Mouse (Mus musculus): ENCODE results near the gene Kcnb1.

Gene Kcnb1

DNA sequence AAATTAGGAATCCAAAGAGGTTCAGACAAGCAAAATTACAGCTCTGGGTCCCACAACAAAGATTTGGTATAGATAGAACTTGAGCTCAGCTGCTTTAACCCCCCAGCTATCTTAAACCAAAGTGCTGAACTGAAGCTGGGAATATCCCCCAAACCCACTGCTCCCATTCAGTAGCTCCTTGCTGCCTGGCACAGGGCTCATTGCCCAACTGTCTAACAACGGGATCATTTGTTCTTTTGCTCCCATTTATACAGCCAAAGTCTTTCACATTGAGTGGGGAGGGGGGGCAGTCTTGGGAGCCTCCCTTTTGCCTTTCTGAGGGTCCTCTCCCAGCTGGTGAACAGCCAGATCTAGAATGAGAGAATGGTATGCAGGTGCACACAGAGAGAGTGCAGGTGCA lies 99.7 kb downstream of the Kcnb1 start:
- in situ Hi-C loops (cut with MboI; ENCODE audit: unreplicated experiment in 2 of 2): no loop called here

DNA sequence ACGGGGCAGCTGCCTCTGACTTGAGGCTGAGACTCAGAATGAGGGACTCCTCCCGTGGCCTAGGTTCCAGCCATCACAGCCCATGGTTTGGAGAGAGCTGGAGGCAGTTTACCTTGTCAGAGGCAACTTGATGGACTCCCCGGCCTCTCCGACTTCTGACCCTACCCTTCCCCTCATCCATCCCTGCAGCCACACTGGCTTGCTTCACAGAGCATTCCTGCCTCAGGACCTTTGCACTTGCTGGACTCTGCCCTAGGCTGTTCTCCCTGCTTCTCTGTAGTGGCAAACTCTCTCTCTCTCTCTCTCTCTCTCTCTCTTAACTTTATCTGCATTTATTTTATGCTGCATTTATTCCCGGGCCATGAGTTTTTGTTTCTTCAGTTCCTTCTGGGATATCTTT lies 103.1 kb downstream of the Kcnb1 start:
- in situ Hi-C loops (cut with MboI; ENCODE audit: unreplicated experiment in 2 of 2): no loop called here

DNA sequence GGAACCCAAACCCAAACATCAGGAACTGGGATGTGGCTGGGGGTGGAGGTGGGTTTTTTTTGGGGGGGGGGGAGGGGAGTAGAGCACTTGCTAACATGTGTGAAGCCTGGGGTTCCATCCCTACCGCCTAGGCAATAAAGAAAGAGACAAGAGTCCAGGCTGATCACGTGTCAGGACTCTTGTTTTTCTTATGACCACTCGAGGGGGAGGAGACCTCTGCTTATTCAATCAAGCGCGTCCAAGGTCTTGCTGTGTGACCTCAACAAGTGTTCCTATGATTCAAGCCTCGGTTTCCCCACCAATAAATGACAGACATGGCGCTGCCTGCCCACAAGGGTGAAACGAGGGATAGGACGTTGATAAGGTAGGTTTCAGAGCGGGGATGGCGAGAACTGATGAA lies 103.9 kb downstream of the Kcnb1 start:
- in situ Hi-C loops (cut with MboI; ENCODE audit: unreplicated experiment in 2 of 2): no loop called here

DNA sequence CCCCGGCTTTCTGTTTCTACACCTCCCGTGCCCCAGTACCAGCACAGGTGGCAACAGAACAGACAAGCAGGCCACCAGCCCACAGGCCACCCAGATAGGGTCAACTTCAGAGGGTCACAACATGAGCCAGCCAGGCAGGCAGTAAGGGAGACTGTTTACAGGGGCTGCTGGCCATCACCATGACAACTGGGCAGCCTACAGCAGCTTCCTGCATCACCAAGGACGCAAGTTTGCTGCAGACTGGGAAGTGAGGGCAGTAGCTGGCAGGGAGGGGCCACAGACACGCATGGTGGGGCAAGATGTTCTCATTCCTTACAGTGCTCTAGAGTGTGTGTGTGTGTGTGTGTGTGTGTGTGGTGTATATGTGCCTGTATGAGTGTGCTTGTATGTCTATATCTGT lies 108.3 kb downstream of the Kcnb1 start:
- in situ Hi-C loops (cut with MboI; ENCODE audit: unreplicated experiment in 2 of 2): no loop called here

DNA sequence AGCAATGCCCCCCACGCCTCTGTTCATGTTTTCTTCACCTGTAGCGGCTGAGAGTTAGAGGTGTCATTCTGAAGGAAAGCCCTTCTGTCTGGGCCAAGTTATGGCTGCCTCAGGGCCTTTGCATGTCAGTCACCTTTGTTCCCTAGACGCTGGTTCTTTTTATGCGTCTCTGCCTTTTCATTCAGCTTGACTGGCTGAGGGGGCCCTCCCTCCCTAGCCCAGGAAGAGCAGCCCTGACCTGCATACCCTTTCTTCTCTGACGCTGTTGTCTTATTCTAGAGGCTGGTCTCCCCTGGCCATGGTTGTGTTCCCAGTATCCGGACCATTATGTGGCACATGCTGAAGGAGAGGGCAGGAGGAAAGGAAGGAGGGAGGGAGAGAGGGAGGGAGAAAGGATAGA lies 108.8 kb downstream of the Kcnb1 start:
- in situ Hi-C loops (cut with MboI; ENCODE audit: unreplicated experiment in 2 of 2): no loop called here

DNA sequence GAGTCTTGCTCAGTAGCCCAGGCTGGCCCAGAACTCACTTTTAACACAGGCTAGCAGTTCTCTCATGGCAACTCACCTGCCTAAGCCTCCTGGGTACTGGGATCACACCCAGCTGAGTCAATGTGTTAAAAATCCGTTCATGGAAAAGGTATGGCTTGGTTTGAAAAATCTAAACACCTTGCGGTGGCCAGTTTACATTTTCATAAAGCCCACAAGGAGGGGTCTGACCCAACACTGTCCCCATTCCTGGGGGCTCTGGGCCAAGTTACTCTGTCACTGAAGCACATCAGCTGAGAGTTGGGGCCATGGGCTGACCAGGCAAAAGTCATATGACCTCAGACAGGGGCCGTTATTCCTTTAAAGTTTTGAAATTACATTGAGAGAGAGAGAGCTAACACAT lies 109.6 kb downstream of the Kcnb1 start:
- in situ Hi-C loops (cut with MboI; ENCODE audit: unreplicated experiment in 2 of 2): no loop called here

DNA sequence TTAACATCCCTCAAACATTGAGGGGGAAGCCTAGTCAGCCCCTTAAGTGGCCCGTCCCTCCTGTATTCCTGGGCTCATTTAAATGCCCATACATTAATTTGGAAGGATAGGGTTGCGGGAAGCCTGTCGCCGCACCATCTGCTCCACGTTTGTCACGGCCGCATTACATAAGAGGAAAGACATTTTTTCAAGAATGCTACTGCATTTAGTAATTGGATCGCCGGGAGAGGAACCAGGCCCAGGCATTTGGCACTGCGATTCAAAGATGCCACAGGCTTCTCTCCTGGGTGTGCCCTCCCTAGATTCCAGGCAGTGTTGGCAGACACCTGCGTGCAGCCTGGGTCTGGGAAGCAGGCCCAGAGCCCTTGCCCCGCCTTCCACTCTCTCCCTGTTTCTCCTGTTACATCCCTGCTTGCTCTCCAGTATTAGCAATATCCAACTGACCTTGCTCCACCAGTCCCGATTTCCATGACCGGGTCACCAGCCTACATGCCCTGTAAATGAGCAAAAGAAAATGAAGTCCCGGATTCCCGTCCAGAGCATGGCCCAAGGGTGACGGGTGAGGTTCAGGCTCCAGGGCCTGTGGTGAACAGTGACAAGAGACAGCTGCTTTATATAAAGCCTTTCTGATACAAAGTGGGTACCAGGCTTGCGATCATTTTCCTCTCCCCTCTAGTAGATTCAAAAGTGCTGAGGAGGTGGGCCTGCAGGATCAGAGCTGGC lies 110.3 kb downstream of the Kcnb1 start:
- in situ Hi-C loops (cut with MboI; ENCODE audit: unreplicated experiment in 2 of 2): no loop called here

DNA sequence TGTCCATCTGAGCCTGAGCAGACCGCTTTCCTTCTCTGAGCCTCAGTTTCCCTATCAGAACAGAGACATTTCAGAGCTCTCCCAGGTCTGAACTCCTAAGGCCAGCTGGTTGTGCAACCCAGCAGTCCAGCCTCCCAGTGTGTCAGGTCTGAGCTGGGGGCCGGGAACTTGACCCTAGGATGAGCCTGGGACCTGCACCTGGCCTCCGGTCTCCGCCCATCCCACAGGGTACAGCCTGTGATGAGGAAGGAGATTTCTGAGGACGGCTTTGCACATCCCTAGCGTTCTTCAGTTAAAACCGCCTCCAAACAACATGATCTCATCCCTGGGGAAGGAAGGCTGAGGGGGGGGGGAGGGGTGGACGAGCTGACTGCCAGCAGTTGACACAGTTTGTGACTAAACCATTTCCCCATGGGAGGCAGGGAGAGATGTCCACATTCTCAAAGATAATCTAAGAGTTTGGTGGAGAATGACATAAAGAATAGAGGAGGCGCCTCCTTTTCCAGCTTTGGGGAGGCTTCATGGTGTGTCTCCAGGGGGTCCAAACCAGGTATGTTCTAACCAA lies 110.9 kb downstream of the Kcnb1 start:
- in situ Hi-C loops (cut with MboI; ENCODE audit: unreplicated experiment in 2 of 2): no loop called here

DNA sequence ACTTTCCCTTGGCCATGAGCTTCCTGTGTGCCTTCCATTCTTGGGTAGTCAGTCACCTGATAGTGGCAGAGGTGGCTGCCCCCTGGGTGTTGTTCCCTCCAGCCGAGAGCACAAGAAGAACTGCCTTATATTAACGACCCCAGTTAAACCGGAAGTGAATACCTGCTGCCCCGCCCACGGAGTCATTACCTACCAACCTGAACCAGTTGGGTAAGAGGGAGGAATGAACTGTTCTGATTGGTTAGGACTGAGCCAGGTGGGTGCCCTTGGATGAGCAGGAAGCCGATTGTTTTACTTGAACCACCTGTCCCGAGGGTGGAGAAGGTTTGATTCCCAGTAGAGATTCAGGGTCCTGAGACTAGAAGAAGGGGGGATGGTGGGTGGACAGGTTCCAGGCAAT lies 111.5 kb downstream of the Kcnb1 start:
- in situ Hi-C loops (cut with MboI; ENCODE audit: unreplicated experiment in 2 of 2): no loop called here

DNA sequence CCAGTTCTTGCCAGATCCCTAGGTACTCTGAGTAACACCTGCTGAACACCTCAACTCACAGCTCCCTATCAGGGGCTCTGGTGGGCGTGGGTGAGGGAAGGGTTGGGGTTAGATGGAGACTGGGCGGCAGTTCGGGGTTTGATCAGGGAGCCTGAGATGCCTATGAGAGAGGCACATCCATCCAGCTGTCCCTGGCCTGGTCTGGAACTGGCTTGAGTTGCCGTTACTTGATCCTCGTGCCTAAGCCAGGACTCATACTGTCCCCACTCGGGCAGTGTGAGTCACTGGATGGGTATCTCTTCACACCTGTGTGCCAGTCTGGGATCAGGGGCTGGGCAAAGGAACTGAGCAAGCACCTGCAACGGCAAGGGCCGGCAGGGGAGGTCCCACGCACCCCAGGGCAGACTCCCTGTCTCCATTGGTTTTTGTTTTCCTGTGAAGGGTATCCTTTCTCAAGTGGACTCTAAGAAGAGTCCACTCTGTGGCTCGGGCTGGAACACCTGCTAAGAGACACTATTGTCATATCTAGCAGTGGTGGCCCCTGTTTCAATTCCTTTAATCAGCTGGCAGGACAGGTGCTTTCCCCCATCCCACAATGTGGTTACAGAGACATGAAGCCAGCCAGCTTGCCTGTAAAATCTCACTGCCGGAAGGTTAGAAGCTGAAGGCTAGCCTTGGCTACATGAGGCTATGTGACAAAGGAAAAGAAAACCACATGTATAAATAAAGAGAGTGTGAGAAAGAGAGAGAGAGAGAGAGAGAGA lies 112.6 kb downstream of the Kcnb1 start:
- in situ Hi-C loops (cut with MboI; ENCODE audit: unreplicated experiment in 2 of 2): no loop called here

DNA sequence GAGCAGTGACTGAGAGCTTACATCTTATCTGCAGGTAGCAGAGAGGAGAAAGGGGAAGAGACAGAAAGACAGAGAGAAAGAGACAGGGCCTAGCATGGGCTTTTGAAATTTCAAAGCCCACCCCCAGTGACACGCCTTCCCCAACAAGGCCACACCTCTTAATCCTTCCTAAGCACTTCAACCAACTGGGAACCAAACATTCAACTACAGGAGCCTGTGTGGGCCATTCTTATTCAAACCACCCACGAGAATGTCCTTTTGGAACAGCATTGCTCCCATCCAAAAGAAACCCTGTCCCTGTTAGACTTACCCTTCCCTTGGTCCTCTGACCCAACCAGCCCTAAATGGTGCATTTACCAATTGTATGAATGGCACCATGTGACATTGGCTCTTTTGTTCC lies 113.2 kb downstream of the Kcnb1 start:
- in situ Hi-C loops (cut with MboI; ENCODE audit: unreplicated experiment in 2 of 2): no loop called here

DNA sequence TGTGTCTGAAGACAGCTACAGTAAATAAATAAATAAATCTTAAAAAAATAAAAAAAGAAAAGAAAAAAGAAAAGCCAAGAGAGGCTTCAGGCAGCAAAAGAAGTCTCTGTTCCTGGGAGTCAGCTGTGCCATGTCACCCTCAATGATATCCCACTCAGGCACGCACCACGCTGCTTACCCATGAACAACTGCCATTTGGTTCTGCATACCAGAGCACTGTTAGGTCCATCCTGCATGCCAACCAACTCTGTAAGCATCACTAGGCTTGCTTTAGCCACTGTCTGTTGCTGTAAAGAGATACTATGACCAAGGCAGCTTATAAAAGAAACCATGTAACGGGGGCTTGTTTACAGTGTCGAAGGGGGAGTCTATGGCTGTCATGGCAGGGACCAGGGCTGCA lies 113.6 kb downstream of the Kcnb1 start:
- in situ Hi-C loops (cut with MboI; ENCODE audit: unreplicated experiment in 2 of 2): no loop called here

DNA sequence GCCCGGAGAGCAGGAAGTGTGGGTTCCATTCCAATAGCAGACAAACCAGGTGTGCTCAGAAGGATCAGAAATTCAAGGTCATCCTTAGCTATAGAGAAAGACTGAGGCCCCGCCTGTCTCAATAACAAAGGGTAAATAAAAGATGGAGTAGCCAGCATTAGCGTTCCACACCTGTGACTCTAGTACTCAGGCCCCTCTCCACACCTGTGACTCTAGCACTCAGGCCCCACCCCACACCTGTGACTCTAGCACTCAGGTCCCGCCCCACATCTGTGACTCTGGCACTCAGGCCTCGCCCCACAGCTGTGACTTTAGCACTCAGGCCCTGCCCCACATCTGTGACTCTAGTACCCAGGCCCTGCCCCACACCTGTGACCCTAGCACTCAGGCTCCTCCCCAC lies 115.4 kb downstream of the Kcnb1 start:
- in situ Hi-C loops (cut with MboI; ENCODE audit: unreplicated experiment in 2 of 2): loop anchor here (5.0 kb wide), 4 partner anchors 38 to 203 kb away; no protein-coding TSS in a partner anchor

DNA sequence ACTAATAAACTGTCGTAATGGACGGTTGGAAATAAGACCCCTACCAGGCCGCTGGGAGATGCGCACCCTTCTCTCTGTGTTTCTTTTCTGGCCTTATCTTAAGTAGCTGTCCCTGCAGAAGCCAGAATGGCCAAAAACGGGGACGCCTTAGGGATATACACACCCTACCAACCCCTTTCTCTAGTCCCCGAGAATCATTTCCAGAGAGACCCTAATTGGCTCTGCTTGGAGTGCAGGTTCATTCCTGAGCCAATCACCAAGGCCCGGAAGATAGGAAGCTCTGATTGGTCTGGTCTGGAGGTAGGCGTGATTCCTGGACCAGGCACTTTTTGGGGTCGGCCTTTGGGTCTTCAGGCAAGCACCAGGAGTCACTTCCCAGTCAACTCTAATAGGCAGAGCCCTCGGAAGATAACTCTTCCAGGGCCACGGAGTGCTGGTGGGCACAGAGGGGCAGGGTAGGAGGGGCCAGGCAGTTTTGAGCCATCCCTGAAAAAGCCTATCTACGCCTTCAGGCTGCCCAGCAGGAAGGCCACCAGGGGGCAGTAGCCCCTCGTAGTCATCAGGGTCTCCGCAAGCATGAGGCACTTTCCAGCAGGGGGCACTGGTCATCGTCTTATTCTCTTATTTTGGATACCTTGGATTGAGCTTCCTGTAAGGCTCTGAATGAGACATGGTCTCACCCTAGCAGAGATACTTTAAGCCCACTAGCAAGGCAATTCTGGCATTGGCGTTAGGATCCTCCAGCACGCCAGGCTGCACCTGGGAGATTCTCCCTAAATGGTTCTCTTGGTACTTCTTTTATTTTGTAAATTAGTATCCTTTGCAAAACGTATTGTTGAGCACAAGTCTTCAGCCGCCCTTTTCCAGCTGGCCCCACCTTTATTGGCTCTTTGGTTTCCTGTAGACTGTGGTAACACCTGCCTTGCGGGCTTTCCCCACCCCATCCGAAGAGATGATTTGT lies 118.0 kb downstream of the Kcnb1 start:
- in situ Hi-C loops (cut with MboI; ENCODE audit: unreplicated experiment in 2 of 2): loop anchor here (5.0 kb wide), 4 partner anchors 40 to 205 kb away; no protein-coding TSS in a partner anchor

DNA sequence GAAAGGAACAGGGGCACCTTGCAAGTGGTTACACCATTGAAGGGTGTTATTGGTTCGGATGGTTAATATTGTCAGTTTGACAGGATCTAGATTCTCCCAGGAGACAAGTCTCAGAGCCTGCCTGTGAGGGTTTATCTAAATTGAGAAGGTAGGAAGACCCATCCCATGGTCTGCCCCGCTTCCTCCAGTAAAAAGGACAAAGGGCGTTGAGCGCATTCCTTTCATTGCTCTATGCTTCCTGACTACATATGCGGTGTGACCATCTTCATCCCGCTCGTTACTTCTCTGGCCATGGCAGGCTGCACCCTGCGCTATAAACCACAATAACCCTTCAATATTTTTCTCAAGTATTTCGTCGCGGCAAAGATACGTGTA lies 118.7 kb downstream of the Kcnb1 start:
- in situ Hi-C loops (cut with MboI; ENCODE audit: unreplicated experiment in 2 of 2): loop anchor here (5.0 kb wide), 4 partner anchors 41 to 206 kb away; no protein-coding TSS in a partner anchor

DNA sequence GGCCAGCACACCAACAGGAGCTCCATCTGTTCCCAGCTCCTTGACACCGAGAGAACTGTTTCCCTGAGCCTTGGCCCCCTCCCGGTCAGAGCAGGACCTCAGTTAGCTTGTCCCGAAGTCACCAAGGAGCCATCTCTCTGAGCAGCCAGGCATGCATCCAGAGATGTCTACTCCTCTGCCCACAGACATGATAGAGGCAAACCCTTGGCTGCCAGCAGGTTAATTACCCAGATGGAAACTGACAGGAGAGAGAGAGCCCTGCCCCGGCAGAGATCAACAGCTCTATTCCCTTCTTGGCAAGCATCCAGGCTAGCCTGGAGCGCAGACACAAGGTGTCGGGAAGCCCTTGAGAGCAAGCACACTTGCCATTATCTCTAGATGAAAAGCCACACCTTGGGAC lies 119.6 kb downstream of the Kcnb1 start:
- in situ Hi-C loops (cut with MboI; ENCODE audit: unreplicated experiment in 2 of 2): loop anchor here (5.0 kb wide), 4 partner anchors 42 to 207 kb away; no protein-coding TSS in a partner anchor

DNA sequence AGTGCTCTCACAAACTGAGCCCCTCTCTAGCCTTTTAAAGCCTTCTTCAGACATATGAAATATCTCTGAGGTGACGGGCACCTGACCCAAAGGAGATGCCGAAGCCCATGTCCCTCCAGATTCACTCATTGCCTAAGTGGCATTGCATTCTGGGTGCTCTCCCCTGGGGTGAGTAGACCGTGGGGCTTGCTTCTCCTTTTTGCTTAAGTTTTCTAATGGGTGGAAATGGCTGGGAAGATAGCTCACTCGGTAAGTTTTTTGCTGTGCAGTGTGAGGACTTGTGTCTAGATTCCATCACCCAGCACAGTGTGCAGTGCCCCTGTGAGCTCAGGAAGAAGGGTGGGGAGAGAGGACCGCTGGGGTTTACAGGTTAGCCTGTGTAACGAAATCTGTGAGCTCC lies 122.4 kb downstream of the Kcnb1 start:
- in situ Hi-C loops (cut with MboI; ENCODE audit: unreplicated experiment in 2 of 2): loop anchor here in 1 of 2 experiments (5.0 kb wide), 2 partner anchors 210 to 355 kb away; partner anchors contain the start of gene Slc9a8

DNA sequence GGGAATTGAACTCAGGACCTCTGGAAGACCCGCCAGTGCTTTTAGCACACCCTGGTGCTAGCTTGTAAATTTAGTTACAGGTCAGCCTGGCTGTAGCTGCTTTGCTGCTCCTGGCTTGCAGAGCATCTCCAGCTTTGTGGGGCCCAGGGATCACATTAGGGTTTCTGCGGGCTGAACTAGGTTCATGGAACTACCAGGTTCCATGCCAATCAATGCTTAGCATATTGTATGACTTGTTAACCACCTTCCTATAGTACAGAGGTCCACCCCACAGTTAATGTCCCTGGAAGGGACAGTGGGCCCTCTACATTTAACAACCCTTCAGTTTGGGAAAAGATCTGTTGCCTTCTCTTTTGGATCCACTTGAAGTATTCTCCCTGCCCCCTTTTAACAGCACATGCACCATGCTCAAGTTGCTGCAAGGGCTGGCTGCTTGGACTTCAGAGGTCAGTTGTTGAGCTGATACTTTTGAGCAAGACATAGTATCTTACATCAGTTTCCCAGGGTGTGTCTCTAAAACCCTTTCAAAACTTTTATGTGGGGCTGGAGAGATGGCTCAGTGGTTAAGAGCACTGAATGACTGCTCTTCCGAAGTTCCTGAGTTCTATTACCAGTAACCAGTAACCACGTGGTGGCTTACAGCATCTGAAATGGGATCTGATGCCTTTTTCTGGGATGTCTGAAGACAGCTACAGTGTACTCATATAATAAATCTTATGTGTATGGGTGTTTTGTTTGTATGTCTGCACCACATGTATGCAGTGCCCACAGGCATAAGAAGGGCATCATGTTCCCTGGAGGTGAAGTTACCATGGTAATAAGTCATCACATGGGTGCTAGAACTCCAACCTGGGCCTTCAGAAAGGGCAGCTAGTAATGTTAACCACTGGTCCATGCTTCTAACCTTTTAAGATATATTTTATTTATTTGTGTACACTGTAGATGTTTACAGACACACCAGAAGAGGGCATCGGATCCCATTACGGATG lies 123.1 kb downstream of the Kcnb1 start:
- in situ Hi-C loops (cut with MboI; ENCODE audit: unreplicated experiment in 2 of 2): loop anchor here in 1 of 2 experiments (5.0 kb wide), 2 partner anchors 210 to 355 kb away; partner anchors contain the start of gene Slc9a8

DNA sequence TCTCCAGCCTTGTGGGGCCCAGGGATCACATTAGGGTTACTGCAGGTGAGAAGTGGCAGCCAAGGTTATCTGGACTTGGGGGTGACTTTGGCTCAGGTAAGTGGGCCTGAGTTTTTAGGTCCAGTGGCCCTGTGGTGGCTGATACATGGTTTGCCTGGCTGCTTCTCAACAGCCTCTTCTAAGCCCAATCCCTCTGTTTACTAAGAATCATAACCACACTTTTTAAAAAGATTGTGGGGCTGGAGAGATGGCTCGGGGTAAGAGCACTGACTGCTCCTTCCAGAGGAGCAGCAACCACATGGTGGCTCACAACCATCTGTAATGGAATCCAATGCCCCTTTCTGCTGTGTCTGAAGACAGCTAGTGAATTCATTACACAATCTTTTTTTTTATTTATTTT lies 123.9 kb downstream of the Kcnb1 start:
- in situ Hi-C loops (cut with MboI; ENCODE audit: unreplicated experiment in 2 of 2): loop anchor here in 1 of 2 experiments (5.0 kb wide), 2 partner anchors 211 to 356 kb away; partner anchors contain the start of gene Slc9a8

All from v-Abl transformed pro-B cells (cell line).